Mouse (Mus musculus) small intestine, adult 2 months (tissue): ENCODE measurements around the gene Naa38. TPM values are rescaled to one million over a fixed set of nuclear protein-coding genes. Genes with fewer than 3 reads are reported as not detected.

ENCODE experiments used
- H3K27ac ChIP-seq: fragments of 200-500 bp; 2 replicates; pipeline ENCODE4 v1.5.1; 2012; ENCODE audit warnings: low read depth, low read length, control low read depth, inconsistent platforms; ENCODE audit not compliant: insufficient read depth
- H3K27me3 ChIP-seq: fragments of 200-500 bp; 2 replicates; pipeline ENCODE4 v1.6.1; 2012; ENCODE audit warnings: mild to moderate bottlenecking, moderate library complexity, low read length, inconsistent platforms; ENCODE audit not compliant: control insufficient read depth, insufficient read depth
- H3K36me3 ChIP-seq: fragments of 200-500 bp; 2 replicates; pipeline ENCODE4 v1.6.1; 2012; ENCODE audit warnings: mild to moderate bottlenecking, low read length, control low read depth, inconsistent platforms; ENCODE audit not compliant: control insufficient read depth, insufficient read depth
- H3K4me1 ChIP-seq: fragments of 200-500 bp; 2 replicates; pipeline ENCODE4 v1.6.1; 2012; ENCODE audit warnings: low read length, inconsistent platforms, mixed read lengths; ENCODE audit not compliant: control insufficient read depth, insufficient read depth, insufficient read length
- H3K4me3 ChIP-seq: fragments of 200-500 bp; 2 replicates; pipeline ENCODE4 v1.5.1; 2012; ENCODE audit warnings: low read depth, mild to moderate bottlenecking, control low read depth, inconsistent platforms, low read length, moderate library complexity
- CTCF ChIP-seq: fragments of 200-500 bp; IDR thresholded peaks from 2 replicates; pipeline ENCODE4 v1.5.1; 2012; ENCODE audit warnings: low read depth, mild to moderate bottlenecking, control low read depth, inconsistent platforms, low read length, moderate library complexity, mixed read lengths; ENCODE audit not compliant: insufficient replicate concordance, insufficient read length; ENCODE audit errors: extremely low read depth
- POLR2A ChIP-seq: fragments of 200-500 bp; IDR thresholded peaks from 2 replicates; pipeline ENCODE4 v1.6.1; 2012; ENCODE audit warnings: low read depth, mild to moderate bottlenecking, control low read depth, inconsistent platforms, low read length, moderate library complexity
- WGBS: fragments of 180-500 bp; shearing (Covaris S2); methylation state at CpG from one replicate; pipeline ENCODE4 v1.1.7; 2018; 5-methylcytosine and 5-hydroxymethylcytosine counted together
- polyA plus RNA-seq: library from polyadenylated mRNA; depleted of rRNA; stranded (reverse); fragments of >200 nt; gene quantifications from 2 replicates; pipeline ENCODE4 v1.2.3, GENCODE M21; 2012

Naa38 gene
- polyA plus RNA-seq, 1 experiment: 163 TPM

DNA sequence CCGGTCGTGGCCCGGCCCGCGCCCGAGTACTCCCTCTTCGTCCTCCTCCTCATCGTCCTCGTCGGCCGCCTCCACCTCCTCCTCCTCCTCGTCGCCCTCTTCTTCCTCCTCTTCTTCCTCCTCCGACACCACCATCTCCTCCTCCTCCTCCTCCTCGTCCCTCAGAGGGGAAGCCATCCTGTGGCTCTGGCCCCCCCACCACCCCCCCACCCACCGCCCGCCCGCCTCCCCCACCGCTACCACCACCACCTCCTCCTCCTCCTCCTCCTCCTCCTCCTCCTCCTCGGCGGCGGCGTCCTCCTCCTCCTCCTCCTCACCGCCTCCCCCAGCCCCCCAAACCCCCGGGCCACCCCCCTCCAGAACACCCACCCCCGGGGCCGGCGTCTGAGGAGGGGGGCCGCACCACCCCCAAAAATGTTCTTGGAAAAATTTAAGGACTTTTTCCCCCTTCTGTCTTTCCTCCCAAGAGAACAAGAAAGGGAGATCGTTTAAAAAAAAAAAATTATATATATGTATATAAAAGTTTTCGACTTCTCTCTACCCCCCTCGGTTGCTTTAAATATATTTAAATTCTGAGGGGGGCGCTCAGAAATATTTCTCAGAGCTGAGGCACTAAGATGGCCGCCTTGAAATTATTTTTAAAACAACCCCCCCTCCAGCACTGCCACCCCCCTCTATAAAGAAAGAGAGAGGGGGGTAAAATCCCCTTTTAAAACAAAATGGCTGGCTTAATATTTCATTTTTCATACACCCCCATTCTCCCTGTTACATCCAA lies 25.9 kb upstream of the Naa38 start, which contains the start of gene Chd3:
Chd3 (minus strand) TSS at position 192 of the 775 bp plus-strand sequence.
- under 1% methylated on average over 22 of the region's 34 CpGs for WGBS
- peaks cover 28% of the 10 kb centered on the region for H3K4me1 ChIP-seq
- H3K27me3 ChIP-seq: no peaks in the 10 kb centered on the region
- TF ChIP-seq POLR2A: no peak
- TF ChIP-seq CTCF: no peak
- H3K36me3 ChIP-seq: 0 out of 2 replicates have a peak, but pooled peaks cover 3% of the 10 kb centered on the region
- peak within 1 kb of the TSS; percentile 89 for H3K4me3 ChIP-seq
- H3K27ac ChIP-seq: peak within 1 kb of the TSS; percentile 84

DNA sequence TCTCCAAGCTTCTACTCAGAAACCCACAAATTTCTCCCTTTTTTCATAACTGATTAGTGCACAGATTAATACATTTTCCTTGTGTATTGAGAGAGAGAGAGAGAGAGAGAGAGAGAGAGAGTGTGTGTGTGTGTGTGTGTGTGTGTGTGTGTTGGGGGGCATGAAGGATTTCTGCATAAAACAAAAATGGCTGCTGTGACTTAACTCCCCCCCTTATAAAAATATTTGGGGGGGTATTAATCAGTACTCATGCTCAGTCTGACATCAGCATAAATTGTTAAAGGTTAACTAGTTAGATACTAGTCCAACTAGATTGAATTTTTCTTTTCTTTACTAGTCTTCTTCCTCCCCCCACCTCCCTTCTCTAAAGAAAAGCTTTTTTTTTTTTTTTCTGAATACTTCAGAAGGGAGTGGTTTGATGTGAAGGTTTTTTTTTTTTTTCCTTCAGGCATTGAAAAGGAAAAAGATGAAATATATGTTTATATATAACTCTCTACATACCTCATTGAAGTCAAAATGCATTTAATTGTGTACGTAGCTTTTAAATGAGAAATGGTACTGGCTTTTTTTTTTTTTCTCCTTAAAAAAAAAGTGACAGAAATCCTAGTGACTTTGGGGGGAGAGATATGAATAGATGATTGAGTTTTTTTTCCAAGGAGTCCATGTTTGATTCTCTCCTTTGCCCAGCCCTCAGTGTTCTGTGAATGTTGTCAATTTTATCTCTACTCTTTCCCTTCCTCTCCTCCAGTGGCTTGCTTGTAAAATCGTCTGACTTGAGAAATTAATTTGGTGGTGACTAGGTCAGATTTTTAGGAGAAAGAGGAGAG lies 25.1 kb upstream of the Naa38 start:
- TF ChIP-seq POLR2A (no peak), CTCF (no peak)
- Histone ChIP-seq H3K4me1 (peaks cover 25% of the 10 kb centered on the region), H3K27ac (peak overlapping the region; percentile 17; the same call in 1 of the 2 replicates), H3K27me3 (no peaks in the 10 kb centered on the region), H3K4me3 (no peak overlapping the region), H3K36me3 (0 out of 2 replicates have a peak, but pooled peaks cover 3% of the 10 kb centered on the region)
- 46% methylated on average over 2 of the region's 2 CpGs for WGBS

DNA sequence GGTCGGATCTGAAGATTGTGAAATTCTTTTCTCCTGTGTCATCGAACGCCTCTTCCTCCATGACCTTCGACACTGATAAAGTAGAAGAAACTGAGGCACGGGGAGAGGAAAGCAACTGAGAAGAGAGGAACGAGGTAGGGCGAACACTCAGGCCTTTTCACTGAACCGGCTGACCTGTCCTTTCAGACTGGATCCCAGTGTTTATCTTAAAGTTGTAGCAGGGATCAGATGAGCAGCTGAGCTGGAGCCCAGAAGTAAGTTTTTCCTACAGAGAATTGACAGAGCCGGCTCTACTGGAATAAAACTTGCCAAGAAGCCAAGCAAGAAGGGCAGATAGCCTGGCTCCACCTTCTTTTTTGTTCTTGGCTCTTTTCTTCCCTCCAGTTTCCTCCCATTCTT lies 24.5 kb upstream of the Naa38 start:
- 0 out of 2 replicates have a peak, but pooled peaks cover 5% of the 10 kb centered on the region for H3K36me3 ChIP-seq
- H3K27me3 ChIP-seq: no peaks in the 10 kb centered on the region
- TF ChIP-seq CTCF (no peak), POLR2A (no peak)
- H3K4me1 ChIP-seq: peaks cover 21% of the 10 kb centered on the region
- peak overlapping the region; percentile 17; the same call in 1 of the 2 replicates for H3K27ac ChIP-seq
- no peak overlapping the region for H3K4me3 ChIP-seq
- 34% methylated on average over 9 of the region's 9 CpGs for WGBS

DNA sequence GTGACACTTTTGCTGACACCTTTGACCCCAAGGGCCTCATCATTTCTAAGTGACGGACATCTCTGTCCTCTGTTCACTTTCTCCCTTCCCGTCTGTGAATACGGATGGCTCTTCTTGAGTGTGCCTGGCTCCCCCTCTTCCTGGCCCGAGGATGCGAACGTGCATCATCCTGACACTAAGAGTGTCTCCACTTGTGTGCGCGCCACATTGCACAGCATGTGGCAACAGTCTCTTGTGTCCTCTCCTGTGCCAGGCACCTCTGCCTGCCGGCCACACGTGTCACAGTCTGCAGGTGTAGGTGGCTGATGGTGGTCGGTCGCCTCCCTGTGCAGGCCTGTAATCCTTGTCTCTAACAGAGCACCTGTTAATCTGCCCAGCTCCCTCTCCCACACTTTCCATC lies 23.7 kb upstream of the Naa38 start:
- WGBS: 86% methylated on average over 12 of the region's 12 CpGs
- H3K4me3 ChIP-seq: no peak overlapping the region
- H3K36me3 ChIP-seq: 0 out of 2 replicates have a peak, but pooled peaks cover 5% of the 10 kb centered on the region
- H3K27ac ChIP-seq: no peak overlapping the region
- TF ChIP-seq POLR2A (no peak), CTCF (no peak)
- H3K27me3 ChIP-seq: no peaks in the 10 kb centered on the region
- H3K4me1 ChIP-seq: peaks cover 16% of the 10 kb centered on the region

DNA sequence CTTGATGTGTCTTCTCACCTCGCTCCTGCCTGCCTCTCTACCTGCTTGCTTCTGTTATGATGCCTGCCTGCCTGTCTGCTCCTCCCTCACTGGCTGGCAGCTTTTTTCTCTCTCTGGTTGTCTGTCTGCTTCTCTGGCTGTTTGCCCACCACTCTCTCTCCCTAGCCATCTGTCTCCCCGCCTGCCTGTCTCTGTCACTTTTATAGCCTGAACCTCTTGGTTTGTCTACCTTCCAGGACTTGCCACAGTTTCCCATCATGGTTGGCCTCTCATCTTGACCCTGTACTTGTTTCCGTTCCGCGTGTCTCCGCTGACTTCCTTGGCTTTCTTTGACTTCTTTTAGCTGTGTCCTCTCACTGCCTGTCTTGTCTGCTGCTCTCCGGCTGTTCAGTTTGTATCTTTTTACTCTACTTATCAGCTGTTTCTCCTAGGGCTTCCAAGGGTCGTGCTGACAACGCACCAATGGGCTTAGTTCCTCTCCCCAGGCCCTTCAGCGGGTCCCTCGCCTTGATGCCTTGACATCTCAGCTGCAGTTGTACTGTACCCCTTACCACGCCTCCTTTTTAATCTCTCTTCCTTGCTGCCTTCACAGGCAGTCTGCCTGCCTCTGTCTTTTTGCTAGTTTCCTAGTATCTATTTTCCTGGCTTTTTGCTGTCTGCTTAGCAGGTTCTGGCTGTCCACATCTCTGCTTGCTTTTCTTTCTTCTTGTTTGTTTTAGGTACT lies 23.1 kb upstream of the Naa38 start:
- Histone ChIP-seq H3K36me3 (0 out of 2 replicates have a peak, but pooled peaks cover 5% of the 10 kb centered on the region), H3K27ac (no peak overlapping the region; the same call in 1 of the 2 replicates), H3K4me1 (peaks cover 16% of the 10 kb centered on the region), H3K27me3 (no peaks in the 10 kb centered on the region), H3K4me3 (no peak overlapping the region)
- WGBS: 55% methylated on average over 12 of the region's 12 CpGs
- TF ChIP-seq CTCF (no peak), POLR2A (no peak)

DNA sequence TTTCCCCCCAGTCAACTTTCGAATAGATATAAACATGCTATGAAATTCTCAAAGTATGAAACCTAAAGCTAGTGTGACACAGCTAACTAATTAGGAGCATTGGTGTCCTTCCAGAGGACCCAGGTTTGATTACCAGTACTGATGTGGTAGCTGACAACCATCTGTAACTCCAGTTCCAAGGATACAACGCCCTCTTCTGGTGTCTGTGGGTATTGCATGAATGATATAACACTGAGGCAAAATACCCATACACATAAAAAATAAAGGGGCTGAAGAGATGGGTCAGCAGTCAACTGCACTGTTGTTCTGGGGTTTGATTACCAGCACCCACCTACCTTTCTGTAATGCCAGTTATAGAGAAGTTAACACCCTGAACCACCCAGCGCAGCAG lies 22.5 kb upstream of the Naa38 start:
- Histone ChIP-seq H3K27ac (no peak overlapping the region), H3K36me3 (0 out of 2 replicates have a peak, but pooled peaks cover 5% of the 10 kb centered on the region), H3K4me1 (peaks cover 20% of the 10 kb centered on the region), H3K4me3 (no peak overlapping the region), H3K27me3 (no peaks in the 10 kb centered on the region)
- no peak for TF ChIP-seq POLR2A
- no peak for TF ChIP-seq CTCF
- 66% methylated on average over 3 of the region's 3 CpGs for WGBS
